Mouse (Mus musculus) heart, embryonic 10.5 days (tissue): Measurements from ENCODE around the gene Ndufs4. TPM values are rescaled to one million over a fixed set of nuclear protein-coding genes. Genes with fewer than 3 reads are reported as not detected.

ENCODE experiments used
- polyA plus RNA-seq: library from polyadenylated mRNA; unstranded; fragments of >200 nt; fragmentation: Nextera tagmentation; extraction: Ambion mirVana; gene quantifications from 2 replicates; pipeline ENCODE4 v1.2.1, GENCODE M21; 2016

Ndufs4 gene
- polyA plus RNA-seq, 1 experiment from 2014 or later = 318 TPM

Other genes starting within 250 kb of the Ndufs4 start
- gene Fst, start 70.7 kb upstream of the Ndufs4 start, polyA plus RNA-seq = 3.7 and 10.6 TPM in 2 replicates